Mouse (Mus musculus) left cerebral cortex, adult 11 months (tissue): ENCODE data around the gene Por.

Experiments used
- DNase-seq: peaks from one replicate; pipeline ENCODE4 v3.0.0; 2022; ENCODE audit warnings: low spot score

Gene Por

DNA sequence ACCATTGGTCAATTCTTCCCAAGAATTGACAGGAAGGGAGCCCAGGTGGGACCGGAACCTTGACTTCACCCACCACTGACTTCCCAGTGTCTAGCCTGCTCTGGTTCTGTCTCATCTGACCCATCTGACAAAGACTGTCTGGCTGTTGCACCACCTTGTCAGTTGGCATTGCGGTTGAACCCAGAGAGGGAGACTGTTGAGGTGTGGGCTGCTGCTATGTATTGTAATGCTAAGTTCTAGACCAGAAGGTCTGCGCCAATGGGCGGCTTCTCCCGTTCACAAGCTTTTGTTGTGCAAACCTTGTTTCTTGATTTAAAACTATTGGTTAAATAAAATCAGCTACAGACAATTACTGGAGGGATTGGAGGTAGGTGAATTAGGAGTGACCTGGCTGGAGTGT is 12.7 kb upstream of the Por start:
- DNase-seq = no peak

DNA sequence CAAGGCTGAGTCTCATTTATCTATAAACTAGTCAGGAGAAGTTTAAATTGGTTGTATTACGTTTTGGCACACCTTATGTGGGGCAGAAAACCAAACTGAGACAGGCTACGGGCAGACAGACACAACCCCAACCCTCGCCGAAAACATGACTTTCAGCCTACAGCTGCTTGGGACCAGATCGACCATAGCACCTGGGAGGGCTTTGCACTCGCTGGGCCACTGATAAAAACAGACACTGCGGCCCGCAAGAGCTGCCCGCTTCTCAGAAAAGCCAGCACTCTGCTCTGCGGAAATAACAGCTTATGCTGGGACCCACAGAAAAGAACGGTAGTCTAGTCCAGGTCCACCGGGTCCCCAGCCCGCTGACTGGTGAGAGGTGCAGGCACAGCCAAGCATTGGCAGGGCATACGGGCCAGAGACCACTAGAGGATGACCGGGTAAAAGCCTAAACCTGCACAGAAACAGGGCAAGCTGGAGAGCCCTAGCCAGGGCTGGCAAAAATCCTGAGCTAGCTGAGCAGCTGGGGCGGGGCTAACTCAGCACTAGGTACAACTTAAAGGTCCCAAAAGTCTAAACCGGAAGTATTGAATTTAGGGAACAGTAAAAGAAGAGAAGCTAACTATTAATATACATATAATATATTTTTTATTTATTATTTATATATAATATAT is 12.0 kb upstream of the Por start:
- DNase-seq = no peak

DNA sequence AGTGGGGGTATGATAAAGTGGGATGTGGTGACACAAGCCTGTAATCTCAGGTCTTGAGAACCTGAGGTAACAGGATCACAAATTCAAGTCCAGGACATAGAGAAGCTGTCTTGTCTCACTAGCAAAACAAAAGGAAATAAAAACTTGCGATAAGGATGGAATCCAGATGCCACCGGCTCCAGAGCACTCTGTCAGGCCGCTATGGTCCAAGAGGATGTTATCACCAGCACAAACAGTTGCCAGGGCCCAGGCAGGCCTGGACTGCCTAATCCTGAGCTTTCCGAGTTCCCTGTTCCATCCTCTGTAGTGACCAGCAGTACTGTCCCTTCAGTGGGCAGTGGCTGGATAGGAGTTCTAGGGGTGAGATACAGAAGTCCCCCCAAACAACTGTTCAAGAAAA is 9.9 kb upstream of the Por start:
- no peak for DNase-seq

DNA sequence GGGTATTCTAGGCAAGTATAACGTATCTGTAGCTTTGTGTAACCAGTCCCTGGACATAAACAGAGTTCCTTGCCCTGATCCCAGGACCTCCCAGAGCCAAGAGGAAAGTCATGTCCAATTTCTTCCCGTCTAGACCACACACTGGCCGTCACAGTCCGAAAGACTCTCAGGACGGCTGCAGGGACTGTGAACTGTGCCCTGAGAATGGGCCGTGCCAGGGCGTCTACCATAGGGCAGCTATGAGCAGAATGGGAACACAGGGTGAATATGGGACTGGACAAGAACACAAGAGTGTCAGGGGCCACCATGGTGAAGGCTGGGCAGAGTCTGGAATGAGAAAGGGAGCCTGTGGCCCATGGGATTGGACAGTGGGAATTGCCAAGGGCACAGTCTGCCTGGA is 9.3 kb upstream of the Por start:
- DNase-seq = no peak

DNA sequence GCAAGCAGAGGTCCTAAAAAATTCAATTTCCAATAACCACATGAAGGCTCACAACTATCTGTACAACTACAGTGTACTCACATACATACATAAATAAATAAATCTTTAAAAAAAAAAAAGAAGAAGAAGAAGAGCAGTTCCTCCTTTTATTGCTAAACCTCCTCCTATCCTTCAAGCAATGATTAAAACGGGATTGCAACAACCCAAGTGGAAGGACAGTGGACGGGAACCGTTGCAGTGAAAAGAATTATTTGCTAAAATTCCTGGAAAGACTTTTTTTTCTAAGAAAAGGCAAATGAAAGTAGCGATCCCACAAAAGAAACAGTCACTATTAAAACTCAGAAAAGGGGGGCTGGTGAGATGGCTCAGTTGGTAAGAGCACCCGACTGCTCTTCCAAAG is 2.9 kb upstream of the Por start:
- no peak for DNase-seq

DNA sequence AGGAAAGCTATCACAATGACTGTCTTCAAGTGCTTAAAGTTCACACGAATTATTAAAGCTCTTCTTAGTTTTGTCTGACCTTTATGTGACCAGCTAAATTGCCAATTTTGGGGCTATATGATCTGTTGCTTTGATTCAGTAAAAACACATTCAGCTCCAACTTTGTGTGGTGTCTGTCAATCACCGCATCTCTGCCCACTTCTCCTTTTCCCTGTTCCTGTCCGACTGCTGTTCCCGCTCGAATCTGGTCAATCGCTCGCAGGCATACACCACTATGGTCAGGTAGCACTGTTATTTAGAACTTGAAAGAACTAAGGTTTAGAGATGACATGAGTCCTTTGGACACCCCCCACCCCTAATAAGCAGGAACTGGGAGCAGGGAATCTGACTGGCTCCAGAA is 1.8 kb upstream of the Por start:
- DNase-seq = no peak

DNA sequence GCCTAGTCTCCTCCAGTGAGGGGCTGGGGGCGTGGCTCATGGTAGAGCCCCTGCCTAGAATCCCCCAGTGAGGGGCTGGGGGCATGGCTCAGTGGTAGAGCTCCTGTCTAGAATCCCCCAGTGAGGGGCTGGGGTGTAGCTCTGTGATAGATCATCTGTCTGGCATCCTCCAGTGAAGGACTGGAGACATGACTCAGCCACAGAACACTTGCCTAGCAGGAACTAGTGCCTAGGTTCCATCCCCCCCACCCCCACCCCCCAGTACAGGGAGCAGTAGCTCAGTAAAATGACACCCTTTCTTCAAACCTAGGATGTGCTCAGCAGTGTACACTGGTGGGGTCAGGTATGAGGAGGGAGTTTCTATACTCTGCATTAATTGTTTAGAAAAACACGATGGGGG is 1.0 kb downstream of the Por start:
- DNase-seq = no peak

DNA sequence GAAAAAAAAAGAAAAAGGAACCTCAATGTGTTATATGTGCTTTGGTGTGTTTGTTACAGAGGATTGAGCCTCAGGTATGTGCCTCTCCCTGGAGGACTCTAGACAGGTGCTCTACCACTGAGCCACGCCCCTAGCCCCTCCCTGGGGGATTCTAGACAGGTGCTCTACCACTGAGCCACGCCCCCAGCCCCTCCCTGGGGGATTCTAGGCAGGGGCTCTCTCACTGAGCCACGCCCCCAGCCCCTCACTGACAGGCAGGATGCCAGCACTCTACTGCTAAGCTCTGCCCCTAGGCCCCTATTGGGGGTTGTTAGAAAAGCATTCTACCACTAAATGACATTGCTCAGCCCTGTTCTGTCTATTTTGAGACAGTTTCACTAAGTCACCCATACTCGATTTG is 2.7 kb downstream of the Por start:
- DNase-seq = no peak

DNA sequence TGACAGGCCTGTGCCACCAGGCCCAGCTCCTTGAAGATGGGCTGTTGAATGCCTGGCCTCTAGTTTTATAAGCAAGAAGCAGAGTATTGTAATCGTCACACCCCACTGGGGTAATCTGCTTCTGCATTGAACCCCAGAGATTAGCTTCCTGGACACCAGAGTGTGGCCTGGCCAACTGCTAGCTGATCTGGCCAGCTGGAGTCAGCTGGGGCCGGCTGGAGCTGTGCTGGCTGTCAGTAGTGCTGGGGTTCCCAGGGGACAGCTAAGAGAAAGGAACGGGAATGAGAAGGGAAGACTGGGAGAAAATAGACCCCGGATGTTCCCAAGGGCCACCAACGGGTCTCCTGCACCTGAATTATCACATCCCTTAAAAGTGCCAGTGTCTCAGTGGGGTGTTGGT is 3.1 kb downstream of the Por start:
- DNase-seq = no peak

DNA sequence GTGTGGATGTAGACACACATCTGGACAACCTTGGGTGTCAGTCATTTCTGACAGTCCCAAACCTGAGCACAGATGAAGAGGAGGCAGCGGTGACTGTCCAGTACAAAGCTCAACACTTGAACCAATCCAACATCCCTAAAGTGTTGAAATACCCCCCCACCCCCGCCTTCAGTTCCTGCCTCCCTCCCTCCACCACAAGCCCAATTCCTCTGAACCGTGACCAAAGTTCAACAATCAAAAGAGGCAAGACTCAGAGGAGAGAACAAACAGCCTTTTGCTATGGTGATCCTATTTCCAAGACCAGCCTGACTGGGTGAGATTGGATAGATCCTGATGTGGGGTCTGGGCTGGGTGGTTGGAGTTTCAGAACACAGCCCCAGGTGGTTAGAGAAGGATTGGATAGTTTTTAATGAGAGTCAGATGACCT is 4.5 kb downstream of the Por start:
- no peak for DNase-seq

DNA sequence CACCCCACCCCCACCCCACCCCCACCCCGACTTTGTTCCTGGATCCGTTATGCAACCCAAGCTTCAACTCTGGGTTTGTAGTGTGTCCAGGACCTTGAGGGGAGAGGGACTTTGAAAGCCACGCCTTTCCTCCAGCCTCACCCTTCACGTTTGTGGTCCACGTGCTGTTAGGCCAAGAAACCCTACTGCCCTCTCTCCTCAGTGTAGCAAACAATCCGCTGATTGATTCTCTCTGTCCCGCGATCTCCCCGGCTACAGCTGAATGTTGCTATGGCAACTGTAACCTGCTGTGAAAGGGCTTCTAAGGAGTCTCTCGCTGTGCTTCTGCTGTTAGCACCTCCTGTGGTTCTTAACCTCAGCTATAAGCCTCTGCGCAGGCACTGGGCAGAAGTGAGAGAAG is 5.0 kb downstream of the Por start:
- peak; percentile 74 for DNase-seq

DNA sequence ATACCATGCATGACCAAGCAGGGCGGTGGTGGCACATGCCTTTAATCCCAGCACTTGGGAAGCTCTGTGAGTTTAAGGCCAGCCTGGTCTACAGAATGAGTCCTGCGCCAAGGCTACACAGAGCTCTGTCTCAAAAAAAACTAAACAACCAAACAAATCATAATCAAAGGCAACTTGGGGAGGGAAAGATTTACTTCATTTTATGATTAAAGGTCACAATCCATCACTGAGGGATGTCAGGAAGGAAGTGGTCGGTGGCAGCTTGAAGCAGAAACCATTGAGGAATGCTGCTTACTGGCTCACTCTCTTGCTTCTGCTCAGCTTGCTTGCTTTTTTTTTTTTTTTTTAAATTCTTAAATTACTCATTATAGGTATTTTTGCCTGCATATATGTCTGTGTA is 6.9 kb downstream of the Por start:
- DNase-seq = no peak

DNA sequence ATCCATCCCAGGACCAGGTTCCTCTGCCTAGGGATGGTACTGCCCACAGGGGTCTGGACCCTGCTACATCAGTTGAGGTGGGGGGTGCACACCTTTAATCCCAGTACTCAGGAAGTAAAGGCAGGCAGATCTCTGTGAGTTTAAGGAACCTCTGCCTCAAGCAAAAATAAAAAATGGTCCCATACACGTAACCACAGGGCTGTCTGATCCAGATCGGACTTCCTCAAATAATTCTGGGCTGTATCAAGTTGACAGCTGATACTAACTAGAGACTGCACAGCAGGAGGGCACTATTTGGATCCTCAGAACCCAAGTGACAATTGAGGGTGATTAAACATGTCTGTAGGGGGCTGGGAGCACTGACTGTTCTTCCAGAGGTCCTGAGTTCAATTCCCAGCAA is 7.4 kb downstream of the Por start:
- no peak for DNase-seq

DNA sequence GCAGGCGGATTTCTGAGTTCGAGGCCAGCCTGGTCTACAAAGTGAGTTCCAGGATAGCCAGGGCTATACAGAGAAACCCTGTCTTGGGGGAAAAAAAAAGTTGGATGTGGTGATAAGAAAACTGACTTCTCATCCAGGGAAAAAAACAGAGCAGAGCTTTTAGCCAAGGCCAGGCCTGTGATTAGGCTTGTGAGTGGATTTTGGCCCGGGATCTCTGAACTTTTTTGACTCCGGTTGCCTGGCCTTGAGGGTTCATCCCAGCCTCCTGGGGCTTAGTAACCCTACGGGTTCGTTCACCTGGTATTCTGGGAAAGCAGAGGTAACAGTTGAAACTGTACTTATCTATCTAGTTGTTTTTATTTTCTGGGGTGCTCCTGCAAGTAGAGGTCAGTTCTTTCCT is 8.6 kb downstream of the Por start:
- no peak for DNase-seq

DNA sequence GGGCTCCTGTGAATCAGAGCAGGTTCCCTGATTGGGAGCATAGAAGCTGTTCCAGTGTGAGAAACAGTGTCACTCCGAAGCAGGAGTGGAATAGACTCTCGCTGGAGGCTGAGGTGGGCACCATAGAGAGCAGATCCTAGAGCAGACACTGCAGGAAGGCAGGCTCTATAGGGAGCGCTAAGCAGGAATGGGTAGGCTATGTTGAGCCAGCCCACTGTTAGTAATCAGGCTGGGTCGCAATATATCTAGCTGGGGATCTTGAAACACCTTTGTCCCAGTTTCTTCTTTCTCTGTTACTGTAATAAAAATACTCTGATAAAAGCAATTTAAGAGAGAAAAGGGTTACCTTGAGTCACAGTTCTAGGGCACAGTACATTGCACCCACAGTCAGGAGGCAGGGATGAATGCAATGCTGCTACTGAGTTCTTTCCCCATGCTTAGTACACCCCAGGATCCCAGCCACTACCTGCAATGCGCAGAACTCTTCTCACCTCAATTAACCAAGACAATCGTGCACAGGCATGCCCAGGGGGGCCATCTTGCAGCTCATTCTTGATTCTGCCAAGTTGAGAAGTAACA is 11.2 kb downstream of the Por start:
- no peak for DNase-seq

DNA sequence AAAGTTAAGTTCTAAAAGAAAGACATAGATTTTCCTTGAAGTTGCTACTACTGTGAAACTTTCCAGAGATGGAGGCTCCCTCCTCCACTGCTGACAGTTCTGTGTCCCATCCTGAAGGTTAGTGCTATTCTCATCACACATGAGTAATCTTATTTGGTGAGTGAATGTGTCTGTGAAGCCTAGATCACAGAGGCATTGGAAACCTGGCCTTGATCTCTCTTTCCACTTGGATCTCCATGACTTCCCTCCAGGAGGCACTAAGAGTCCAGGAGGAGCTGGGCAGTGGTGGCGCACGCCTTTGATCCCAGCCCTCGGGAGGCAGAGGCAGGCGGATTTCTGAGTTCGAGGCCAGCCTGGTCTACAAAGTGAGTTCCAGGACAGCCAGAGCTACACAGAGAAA is 12.2 kb downstream of the Por start:
- DNase-seq = no peak

DNA sequence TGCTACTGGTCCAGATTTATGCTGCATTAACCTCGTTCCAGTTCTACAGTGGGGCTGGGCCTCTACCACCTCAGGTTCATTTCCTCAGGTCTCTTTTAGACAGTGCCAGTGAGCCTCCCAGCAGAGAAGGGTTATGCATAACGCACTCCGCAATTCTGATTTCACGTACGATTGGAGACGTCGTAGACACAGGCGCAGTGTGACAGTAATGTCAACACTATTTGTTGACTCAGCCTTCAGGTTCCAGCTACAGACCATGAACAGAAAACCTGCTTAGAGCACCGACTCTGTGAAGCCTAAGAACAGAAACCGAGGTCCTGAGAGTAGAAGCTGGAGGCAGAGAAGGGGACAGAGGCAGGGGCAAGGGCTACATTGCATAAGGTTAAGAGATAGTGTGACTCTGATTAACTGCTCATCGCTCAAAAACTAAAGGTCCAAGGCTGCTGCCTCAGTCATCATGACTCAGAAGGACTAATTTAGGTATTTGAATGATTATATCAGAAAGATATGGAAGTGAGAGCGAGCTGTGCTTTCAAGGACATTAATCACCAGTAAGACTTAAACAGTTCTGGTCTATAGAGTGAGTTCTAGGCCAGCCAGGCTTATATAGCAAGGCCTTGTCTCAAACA is 13.2 kb downstream of the Por start:
- DNase-seq = no peak

DNA sequence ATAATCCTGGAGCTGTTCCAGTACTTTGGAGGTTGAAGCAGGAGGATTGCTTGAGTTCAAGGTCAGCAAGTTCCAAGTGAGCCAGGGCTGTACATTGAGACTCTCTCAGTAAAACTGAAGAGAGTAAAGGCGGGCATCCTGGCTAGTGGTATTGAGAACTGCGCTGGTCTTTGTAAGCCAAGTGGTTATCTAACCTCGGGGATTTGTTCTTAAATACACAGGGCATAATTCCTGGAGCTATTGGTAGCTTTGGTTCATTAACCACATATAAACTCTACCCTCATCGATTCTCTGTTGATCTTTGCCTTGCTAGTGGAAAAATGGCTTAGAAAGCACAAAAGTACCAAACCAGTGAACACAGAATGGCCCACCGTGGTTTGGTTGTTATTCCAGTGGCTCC is 20.6 kb downstream of the Por start:
- no peak for DNase-seq

DNA sequence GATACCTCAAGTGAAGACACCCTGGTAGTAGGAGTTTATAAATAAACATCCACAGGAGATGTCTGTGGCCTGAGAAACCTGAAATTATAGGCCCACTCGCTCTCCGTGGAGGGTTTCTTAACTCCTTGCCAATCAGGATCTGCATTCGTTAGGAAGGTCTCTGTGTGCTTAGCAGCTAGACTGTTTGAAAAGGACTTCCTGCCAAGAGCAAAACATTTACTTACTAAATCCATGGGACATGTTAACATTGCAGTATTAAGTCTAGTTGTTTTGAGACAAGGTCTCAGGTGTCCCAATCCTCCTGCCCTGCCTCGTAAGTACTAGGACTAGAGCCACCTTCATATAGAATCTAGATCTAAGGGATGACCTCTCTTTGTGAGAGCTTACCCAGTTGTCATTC is 21.4 kb downstream of the Por start:
- no peak for DNase-seq

DNA sequence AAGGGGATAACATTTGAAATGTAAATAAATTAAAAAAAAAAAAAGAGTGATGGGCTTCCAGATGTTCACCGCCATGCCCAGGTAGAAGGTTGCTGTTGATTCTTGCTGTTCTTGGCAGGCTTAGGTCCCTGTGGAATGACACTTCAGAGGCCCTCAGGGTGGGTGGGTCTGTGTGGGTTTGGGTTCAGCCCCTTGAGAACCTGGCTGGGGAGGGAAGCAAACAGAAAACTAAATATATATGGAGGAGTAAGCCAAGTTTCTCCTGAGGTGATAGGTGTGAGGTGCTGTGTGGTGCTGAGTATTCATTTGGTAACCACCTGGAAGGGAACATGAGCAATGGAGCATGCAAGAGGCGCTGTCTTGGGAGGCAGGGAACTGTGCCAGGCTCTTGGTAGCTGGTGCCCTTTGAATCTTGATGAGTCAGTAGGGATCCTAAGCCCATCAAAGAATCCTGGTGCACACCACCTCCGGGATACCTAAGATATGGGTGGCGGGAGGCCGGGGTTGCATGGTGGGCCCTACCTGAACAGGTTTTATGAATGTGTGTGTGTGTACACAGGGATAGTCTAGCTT is 23.5 kb downstream of the Por start:
- DNase-seq = no peak

DNA sequence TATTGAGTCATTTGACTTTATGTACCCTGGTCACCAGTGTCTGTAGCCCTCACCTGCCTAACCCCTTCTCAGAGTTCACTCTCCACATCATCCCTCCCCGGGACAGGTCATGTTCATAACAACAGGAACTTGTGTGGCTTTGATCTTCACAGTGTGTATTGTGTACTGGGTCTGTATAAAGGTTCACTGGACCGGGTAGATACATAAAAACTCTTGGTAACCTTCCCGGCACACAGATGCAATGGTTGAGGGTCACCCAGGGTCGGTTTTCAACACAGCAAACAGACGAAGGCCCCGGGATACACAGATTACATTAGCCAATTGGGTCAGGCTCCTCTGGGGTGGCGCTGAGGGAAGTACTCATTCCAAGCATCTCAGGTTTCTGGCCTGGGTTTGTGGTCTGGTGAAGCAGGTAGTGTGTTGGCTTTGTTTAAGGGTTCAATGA is 25.5 kb downstream of the Por start:
- no peak for DNase-seq

DNA sequence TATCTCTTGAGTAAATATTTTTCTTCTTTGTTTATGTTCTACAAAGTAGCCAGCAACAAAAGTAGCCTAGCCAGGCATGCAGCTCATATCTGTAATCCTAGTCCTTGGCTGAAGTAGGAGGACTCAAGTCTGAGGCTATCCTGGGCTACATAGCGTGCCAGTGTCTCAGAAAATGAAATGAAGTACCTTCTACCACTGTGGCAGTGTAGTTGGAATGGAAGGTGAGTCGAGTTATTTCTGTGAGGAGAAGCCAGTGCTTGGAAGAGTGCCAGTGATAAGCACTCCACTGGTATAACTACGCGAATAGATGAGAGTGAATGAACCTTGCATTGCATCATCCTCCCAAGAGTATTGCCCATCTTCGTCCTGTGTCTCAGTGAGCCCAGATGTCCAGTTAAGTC is 27.9 kb downstream of the Por start:
- DNase-seq = no peak

DNA sequence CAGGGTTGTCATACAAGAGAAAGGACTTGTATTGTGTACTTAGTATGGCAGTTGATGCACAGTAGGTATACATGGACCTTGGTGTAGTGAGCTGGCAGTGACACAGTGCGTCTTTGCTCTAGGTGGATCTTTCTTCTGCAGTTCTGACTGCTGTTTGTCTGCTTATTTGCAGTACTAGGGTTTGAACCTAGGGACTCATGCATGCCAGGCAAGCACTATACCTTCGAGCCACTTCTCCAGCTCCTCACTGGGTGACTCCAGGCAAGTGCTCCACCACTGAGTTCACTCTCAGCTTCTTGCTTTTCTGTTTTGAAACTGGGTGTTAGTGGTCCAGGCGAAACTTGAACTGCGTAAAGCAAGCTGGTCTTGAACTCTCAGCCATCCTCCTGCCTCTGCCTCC is 31.8 kb downstream of the Por start:
- DNase-seq = no peak

DNA sequence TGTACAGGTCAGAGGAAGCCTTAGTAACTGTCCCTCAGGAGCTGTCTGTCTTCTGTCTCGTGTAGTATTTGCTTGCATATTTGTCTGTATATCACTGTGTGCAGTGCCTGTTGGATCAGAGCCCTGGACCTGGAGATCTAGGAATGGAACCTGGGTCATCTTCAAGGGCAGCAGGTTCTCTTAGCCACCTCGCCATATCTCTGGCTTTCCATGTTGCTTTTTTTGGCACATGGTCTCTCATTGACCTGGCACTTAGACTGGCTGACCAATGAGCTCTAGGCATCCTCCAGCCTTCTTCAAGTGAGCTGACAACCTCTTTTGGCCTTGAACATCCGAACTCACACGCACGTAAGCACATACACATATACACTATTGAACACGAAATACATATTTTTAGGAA is 32.4 kb downstream of the Por start:
- no peak for DNase-seq
